Mouse (Mus musculus): ENCODE results near the gene Hmgb4.

GRCm38 (mm10) chr4:128239113-128239512, 21.6 kb downstream of the Hmgb4 start:
- TF ChIP-seq GATA1 (IDR thresholded peaks at IDR 0.05; ENCODE audit: borderline replicate concordance, low read length) (no peak), FLI1 (IDR thresholded peaks at IDR 0.05; ENCODE audit: low read length) (no peak)

Measured in megakaryocyte, embryonic 14.5 days (primary cell).